Mouse (Mus musculus) hindbrain, embryonic 14.5 days (tissue): ENCODE measurements around the gene Enpp1. TPM values are rescaled to one million over a fixed set of nuclear protein-coding genes. Genes with fewer than 3 reads are reported as not detected.
"Not testable (repeated sequence)": the region's sequence is repeated elsewhere in the genome, so short reads cannot be mapped to it uniquely, and the experiment has no call there.

Experiments used
- ATAC-seq: fragments of 200-750 bp; cut with Nextera tagmentation; 2 replicates; pipeline ENCODE4 v1.8.0; 2017; ENCODE audit warnings: moderate number of reproducible peaks, mild to moderate bottlenecking, moderate TSS enrichment, moderate library complexity; ENCODE audit not compliant: low FRiP score
- DNase-seq: peaks from one replicate; pipeline ENCODE4 v3.0.0-alpha.2; 2015; ENCODE audit warnings: low spot score
- H3K27ac ChIP-seq: fragments of 300-500 bp; sonication (generic); 2 replicates; pipeline ENCODE4 v1.5.1; 2014; ENCODE audit warnings: mild to moderate bottlenecking, moderate library complexity
- H3K27me3 ChIP-seq: fragments of 300-500 bp; sonication (generic); 2 replicates; pipeline ENCODE4 v1.6.1; 2014; ENCODE audit warnings: mild to moderate bottlenecking, low read length, mixed read lengths; ENCODE audit not compliant: control insufficient read depth, insufficient read depth
- H3K36me3 ChIP-seq: fragments of 300-500 bp; sonication (generic); replicated peaks from 2 replicates; pipeline ENCODE4 v1.6.1; 2014; ENCODE audit not compliant: control insufficient read depth, insufficient read depth
- H3K4me1 ChIP-seq: fragments of 300-500 bp; sonication (generic); replicated peaks from 2 replicates; pipeline ENCODE4 v1.6.1; 2014; ENCODE audit warnings: antibody characterized with exemption, low read length, mixed read lengths; ENCODE audit not compliant: control insufficient read depth, insufficient read depth
- H3K4me2 ChIP-seq: fragments of 300-500 bp; sonication (generic); replicated peaks from 2 replicates; pipeline ENCODE4 v1.6.1; 2014; ENCODE audit warnings: mild to moderate bottlenecking, moderate library complexity
- H3K4me3 ChIP-seq: fragments of 300-500 bp; sonication (generic); replicated peaks from 2 replicates; pipeline ENCODE4 v1.5.1; 2014; ENCODE audit warnings: mild to moderate bottlenecking, low read length
- H3K9ac ChIP-seq: fragments of 300-500 bp; sonication (generic); 2 replicates; pipeline ENCODE4 v1.6.1; 2014
- H3K9me3 ChIP-seq: fragments of 300-500 bp; sonication (generic); 2 replicates; pipeline ENCODE4 v1.6.1; 2016; ENCODE audit warnings: low read length; ENCODE audit not compliant: control insufficient read depth
- WGBS: fragments of 180-500 bp; shearing (Covaris S2); extraction: QIAGEN DNeasy Blood & Tissue Kit; methylation state at CpG from one replicate; pipeline ENCODE4 v1.1.7; 2014; 5-methylcytosine and 5-hydroxymethylcytosine counted together
- polyA plus RNA-seq: library from polyadenylated mRNA; unstranded; fragments of >200 nt; fragmentation: Nextera tagmentation; extraction: Ambion mirVana; gene quantifications from 2 replicates; pipeline ENCODE4 v1.2.1, GENCODE M21; 2014

Enpp1 gene
- polyA plus RNA-seq, 1 experiment from 2014 or later, result 7.0 TPM

- Histone ChIP-seq H3K4me1 (no peaks in the 10 kb centered on the region), H3K27ac (no peak overlapping the region), H3K4me2 (no peak overlapping the region), H3K36me3 (no peaks in the 10 kb centered on the region), H3K4me3 (no peak overlapping the region), H3K9me3 (no peaks in the 10 kb centered on the region), H3K9ac (no peak overlapping the region), H3K27me3 (no peaks in the 10 kb centered on the region)
- ATAC-seq, result no peak
- WGBS, result 92% methylated on average over 5 of the region's 5 CpGs
- no peak for DNase-seq
Measured at GRCm38 (mm10) chr10:24631122-24631521, 80.8 kb downstream of the Enpp1 start.

GRCm38 (mm10) chr10:24630469-24631081 lies 81.4 kb downstream of the Enpp1 start:
- H3K9me3 ChIP-seq, result no peaks in the 10 kb centered on the region
- no peaks in the 10 kb centered on the region for H3K4me1 ChIP-seq
- H3K4me3 ChIP-seq, result no peak overlapping the region
- H3K9ac ChIP-seq, result no peak overlapping the region
- no peaks in the 10 kb centered on the region for H3K27me3 ChIP-seq
- ATAC-seq, result peak; percentile 59; the same call in 1 of the 2 replicates
- H3K27ac ChIP-seq, result no peak overlapping the region
- 25% methylated on average over 18 of the region's 18 CpGs for WGBS
- H3K36me3 ChIP-seq, result no peaks in the 10 kb centered on the region
- DNase-seq, result peak; percentile 94
- peak overlapping the region; percentile 27 for H3K4me2 ChIP-seq

- H3K9ac ChIP-seq, result no peak overlapping the region
- H3K4me2 ChIP-seq, result no peak overlapping the region
- no peak for ATAC-seq
- H3K4me3 ChIP-seq, result no peak overlapping the region
- 64% methylated on average over 9 of the region's 9 CpGs for WGBS
- H3K36me3 ChIP-seq, result no peaks in the 10 kb centered on the region
- no peaks in the 10 kb centered on the region for H3K27me3 ChIP-seq
- DNase-seq, result no peak
- H3K9me3 ChIP-seq, result no peaks in the 10 kb centered on the region
- H3K27ac ChIP-seq, result no peak overlapping the region
- H3K4me1 ChIP-seq, result no peaks in the 10 kb centered on the region
Measured at GRCm38 (mm10) chr10:24629086-24629720, 82.8 kb downstream of the Enpp1 start.

GRCm38 (mm10) chr10:24628466-24628865 lies 83.5 kb downstream of the Enpp1 start:
- H3K27ac ChIP-seq, result no peak overlapping the region
- no peaks in the 10 kb centered on the region for H3K36me3 ChIP-seq
- no peak overlapping the region for H3K9ac ChIP-seq
- H3K4me1 ChIP-seq, result no peaks in the 10 kb centered on the region
- no peaks in the 10 kb centered on the region for H3K27me3 ChIP-seq
- DNase-seq (no peak), ATAC-seq (no peak)
- 85% methylated on average over 9 of the region's 9 CpGs for WGBS
- no peak overlapping the region for H3K4me3 ChIP-seq
- no peaks in the 10 kb centered on the region for H3K9me3 ChIP-seq
- no peak overlapping the region for H3K4me2 ChIP-seq

- no peak overlapping the region for H3K4me3 ChIP-seq
- DNase-seq (no peak), ATAC-seq (no peak)
- no peak overlapping the region for H3K4me2 ChIP-seq
- H3K9ac ChIP-seq, result no peak overlapping the region
- H3K9me3 ChIP-seq, result no peaks in the 10 kb centered on the region
- H3K36me3 ChIP-seq, result no peaks in the 10 kb centered on the region
- 74% methylated on average over 12 of the region's 12 CpGs for WGBS
- H3K4me1 ChIP-seq, result no peaks in the 10 kb centered on the region
- H3K27me3 ChIP-seq, result no peaks in the 10 kb centered on the region
- no peak overlapping the region for H3K27ac ChIP-seq
Measured at GRCm38 (mm10) chr10:24627262-24627661, 84.7 kb downstream of the Enpp1 start.

GRCm38 (mm10) chr10:24625060-24625701 lies 86.8 kb downstream of the Enpp1 start:
- H3K9ac ChIP-seq, result no peak overlapping the region
- 39% methylated on average over 24 of the region's 24 CpGs for WGBS

GRCm38 (mm10) chr10:24622586-24622985 lies 89.4 kb downstream of the Enpp1 start:
- peak; percentile 57 for DNase-seq
- no peak overlapping the region for H3K27ac ChIP-seq
- no peak overlapping the region for H3K4me3 ChIP-seq
- H3K9ac ChIP-seq, result no peak overlapping the region
- no peak overlapping the region for H3K4me2 ChIP-seq
- ATAC-seq, result no peak
- H3K36me3 ChIP-seq, result no peaks in the 10 kb centered on the region
- H3K27me3 ChIP-seq, result no peaks in the 10 kb centered on the region
- no peaks in the 10 kb centered on the region for H3K4me1 ChIP-seq
- 26% methylated on average over 7 of the region's 7 CpGs for WGBS
- H3K9me3 ChIP-seq, result no peaks in the 10 kb centered on the region

More at GRCm38 (mm10) chr10:24625060-24625701, 86.8 kb downstream of the Enpp1 start:
- no peak overlapping the region for H3K27ac ChIP-seq
- H3K4me1 ChIP-seq, result no peaks in the 10 kb centered on the region
- H3K36me3 ChIP-seq, result no peaks in the 10 kb centered on the region
- no peak overlapping the region for H3K4me3 ChIP-seq
- peak overlapping the region; percentile 23 for H3K4me2 ChIP-seq
- peak; percentile 42; the same call in 1 of the 2 replicates for ATAC-seq
- DNase-seq, result peak; percentile 93
- H3K9me3 ChIP-seq, result no peaks in the 10 kb centered on the region
- no peaks in the 10 kb centered on the region for H3K27me3 ChIP-seq

GRCm38 (mm10) chr10:24621572-24621971 lies 90.4 kb downstream of the Enpp1 start:
- DNase-seq, result peak; percentile 57
- no peak for ATAC-seq
- H3K9me3 ChIP-seq, result no peaks in the 10 kb centered on the region
- H3K4me3 ChIP-seq, result no peak overlapping the region
- no peak overlapping the region for H3K4me2 ChIP-seq
- no peak overlapping the region for H3K9ac ChIP-seq
- no peaks in the 10 kb centered on the region for H3K27me3 ChIP-seq
- H3K36me3 ChIP-seq, result no peaks in the 10 kb centered on the region
- WGBS, result 38% methylated on average over 9 of the region's 9 CpGs
- H3K4me1 ChIP-seq, result no peaks in the 10 kb centered on the region
- no peak overlapping the region for H3K27ac ChIP-seq

- not testable (repeated sequence) for DNase-seq, H3K27me3 ChIP-seq, H3K27ac ChIP-seq, H3K4me2 ChIP-seq, ATAC-seq, H3K4me3 ChIP-seq, H3K9me3 ChIP-seq, H3K4me1 ChIP-seq, H3K36me3 ChIP-seq, H3K9ac ChIP-seq
- 88% methylated on average over 1 of the region's 1 CpGs for WGBS
Measured at GRCm38 (mm10) chr10:24616572-24616971, 95.4 kb downstream of the Enpp1 start.
